Mouse (Mus musculus): ENCODE measurements at regions not wholly inside any gene's neighbourhood (a gene's known extent, or its start where the extent isn't known, plus 50 kb on each side); places are given as distances from the start of the nearest gene placed in this dataset.

DNA sequence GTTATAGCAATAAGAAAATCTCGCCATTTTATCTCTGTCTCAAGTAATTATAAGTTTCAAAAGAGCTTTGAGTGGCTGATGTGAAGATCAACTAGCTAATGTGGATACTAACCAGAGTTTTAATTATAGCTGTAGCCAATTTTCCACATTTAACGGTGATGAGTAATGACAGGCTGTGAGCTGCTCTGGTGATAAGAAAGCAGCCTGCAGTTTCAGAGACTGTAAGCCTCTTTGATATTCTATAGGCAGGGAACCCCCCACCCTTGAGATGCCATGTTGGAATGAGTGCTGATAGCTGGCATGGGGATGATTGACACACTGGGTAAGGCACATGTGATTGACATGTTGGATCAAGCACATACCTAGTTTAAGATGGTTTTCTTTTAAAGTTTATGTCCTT lies 245.6 kb upstream of the Ubash3b start:
- Histone ChIP-seq H3K36me3 (ENCODE audit: control insufficient read depth, insufficient read depth, low read length) (no peaks in the 10 kb centered on the region), H3K4me3 (ENCODE audit: low read length) (no peak overlapping the region), H3K27ac (ENCODE audit: low read length) (no peak overlapping the region), H3K27me3 (ENCODE audit: control insufficient read depth, insufficient read depth, low read depth, low read length) (no peaks in the 10 kb centered on the region), H3K9me3 (ENCODE audit: control insufficient read depth, low read length) (no peaks in the 10 kb centered on the region), H3K9ac (ENCODE audit: low read length) (no peak overlapping the region), H3K4me2 (ENCODE audit: low read depth, low read length) (no peak overlapping the region), H3K4me1 (replicated peaks; ENCODE audit: control insufficient read depth, insufficient read depth, low read length) (no peaks in the 10 kb centered on the region)
- 56% methylated on average over 2 of the region's 2 CpGs for WGBS
- ATAC-seq (ENCODE audit: low read depth): no peak

DNA sequence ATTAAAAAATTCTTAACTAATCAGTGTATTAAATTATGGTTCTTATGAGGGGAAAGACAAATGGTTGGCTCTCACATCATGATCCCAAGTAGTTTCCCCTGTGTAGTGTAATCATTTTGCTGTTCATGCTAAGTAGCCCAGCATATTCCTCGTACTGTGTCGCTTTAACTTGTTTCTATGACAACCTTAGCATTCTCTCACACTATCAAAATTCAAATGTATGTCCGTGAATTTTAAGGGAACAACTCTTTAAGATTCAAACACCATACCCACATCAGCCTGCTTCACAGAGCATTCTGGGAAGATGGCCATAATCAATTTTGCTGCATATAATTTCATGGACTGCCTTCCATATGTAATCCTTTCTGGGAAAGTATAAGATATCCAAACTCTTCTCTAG lies 241.4 kb upstream of the Ubash3b start:
- H3K9ac ChIP-seq (ENCODE audit: low read length): no peak overlapping the region
- H3K27ac ChIP-seq (ENCODE audit: low read length): no peak overlapping the region
- ATAC-seq (ENCODE audit: low read depth): no peak
- no peak overlapping the region for H3K4me2 ChIP-seq (ENCODE audit: low read depth, low read length)
- H3K36me3 ChIP-seq (ENCODE audit: control insufficient read depth, insufficient read depth, low read length): no peaks in the 10 kb centered on the region
- no peaks in the 10 kb centered on the region for H3K27me3 ChIP-seq (ENCODE audit: control insufficient read depth, insufficient read depth, low read depth, low read length)
- H3K4me1 ChIP-seq (replicated peaks; ENCODE audit: control insufficient read depth, insufficient read depth, low read length): no peaks in the 10 kb centered on the region
- WGBS: 86% methylated on average over 3 of the region's 3 CpGs
- H3K9me3 ChIP-seq (ENCODE audit: control insufficient read depth, low read length): no peaks in the 10 kb centered on the region
- H3K4me3 ChIP-seq (ENCODE audit: low read length): no peak overlapping the region

DNA sequence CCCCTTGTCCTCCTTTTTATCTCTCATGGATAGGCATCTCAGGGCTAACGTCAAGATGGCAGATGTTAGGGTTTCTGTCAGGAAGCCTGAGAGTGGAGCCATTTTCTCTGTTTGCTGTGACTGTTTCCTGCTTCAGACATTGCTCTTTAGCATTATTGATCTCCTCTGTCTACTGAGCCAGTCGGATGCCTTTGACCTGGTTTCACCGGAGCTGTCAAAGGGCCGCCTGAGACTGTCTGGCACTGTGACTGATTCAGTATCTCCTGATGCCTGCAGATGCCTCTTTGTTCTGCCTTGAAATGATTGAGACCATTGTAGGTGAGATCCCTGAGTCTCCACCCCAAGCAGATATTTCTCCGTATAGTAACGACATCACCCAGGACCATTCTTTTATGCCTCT lies 239.5 kb upstream of the Ubash3b start:
- Histone ChIP-seq H3K27me3 (ENCODE audit: control insufficient read depth, insufficient read depth, low read depth, low read length) (no peaks in the 10 kb centered on the region), H3K4me1 (replicated peaks; ENCODE audit: control insufficient read depth, insufficient read depth, low read length) (no peaks in the 10 kb centered on the region), H3K9me3 (ENCODE audit: control insufficient read depth, low read length) (no peaks in the 10 kb centered on the region), H3K27ac (ENCODE audit: low read length) (no peak overlapping the region), H3K4me3 (ENCODE audit: low read length) (no peak overlapping the region), H3K36me3 (ENCODE audit: control insufficient read depth, insufficient read depth, low read length) (no peaks in the 10 kb centered on the region), H3K4me2 (ENCODE audit: low read depth, low read length) (no peak overlapping the region), H3K9ac (ENCODE audit: low read length) (no peak overlapping the region)
- ATAC-seq (ENCODE audit: low read depth): no peak
- WGBS: 75% methylated on average over 6 of the region's 6 CpGs

GRCm38 (mm10) chr9:41395471-41395870 lies 234.0 kb upstream of the Ubash3b start:
- no peaks in the 10 kb centered on the region for H3K36me3 ChIP-seq (ENCODE audit: control insufficient read depth, insufficient read depth, low read length)
- no peak for ATAC-seq (ENCODE audit: low read depth)
- no peaks in the 10 kb centered on the region for H3K4me1 ChIP-seq (replicated peaks; ENCODE audit: control insufficient read depth, insufficient read depth, low read length)
- no peaks in the 10 kb centered on the region for H3K9me3 ChIP-seq (ENCODE audit: control insufficient read depth, low read length)
- H3K27me3 ChIP-seq (ENCODE audit: control insufficient read depth, insufficient read depth, low read depth, low read length): no peaks in the 10 kb centered on the region
- no peak overlapping the region for H3K4me2 ChIP-seq (ENCODE audit: low read depth, low read length)
- no peak overlapping the region for H3K9ac ChIP-seq (ENCODE audit: low read length)
- 32% methylated on average over 4 of the region's 4 CpGs for WGBS
- no peak overlapping the region for H3K4me3 ChIP-seq (ENCODE audit: low read length)
- no peak overlapping the region for H3K27ac ChIP-seq (ENCODE audit: low read length)

DNA sequence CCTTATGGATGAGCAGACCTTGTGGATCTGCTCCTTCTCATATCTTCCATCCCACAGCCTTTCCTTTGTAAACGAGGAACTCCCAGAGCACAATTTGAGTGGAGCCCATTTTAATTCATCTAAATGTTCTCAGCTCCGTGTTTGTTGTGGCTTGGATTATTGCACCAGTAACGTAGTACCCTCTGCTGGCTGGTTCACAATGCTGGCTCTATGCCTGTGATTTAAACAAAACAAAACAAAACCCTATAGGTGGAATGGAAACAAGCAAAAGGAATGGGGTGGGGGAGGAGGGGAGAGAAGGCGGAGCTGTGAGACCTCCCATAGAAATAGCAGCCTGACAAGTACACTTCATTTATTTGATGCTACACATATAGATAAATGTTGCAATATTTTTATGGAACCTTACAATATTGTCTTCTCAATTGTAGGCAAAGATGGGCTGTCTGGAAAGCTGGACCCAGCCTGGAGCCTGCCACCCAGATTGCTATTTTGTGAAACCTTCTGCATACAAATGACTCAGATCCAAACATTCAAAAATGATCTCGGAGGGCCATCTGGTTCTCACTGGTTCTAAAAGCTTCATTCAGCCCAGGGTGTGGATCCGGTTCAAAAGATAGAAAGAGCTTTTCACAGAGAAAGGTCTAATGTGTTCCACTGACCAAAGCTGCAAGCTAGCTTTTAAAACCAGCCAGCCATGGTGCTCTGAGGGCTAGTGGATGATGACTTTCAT lies 230.3 kb upstream of the Ubash3b start:
- no peak overlapping the region for H3K27ac ChIP-seq (ENCODE audit: low read length)
- H3K9ac ChIP-seq (ENCODE audit: low read length): no peak overlapping the region
- no peaks in the 10 kb centered on the region for H3K4me1 ChIP-seq (replicated peaks; ENCODE audit: control insufficient read depth, insufficient read depth, low read length)
- no peak overlapping the region for H3K4me3 ChIP-seq (ENCODE audit: low read length)
- no peaks in the 10 kb centered on the region for H3K9me3 ChIP-seq (ENCODE audit: control insufficient read depth, low read length)
- WGBS: 46% methylated on average over 6 of the region's 6 CpGs
- no peaks in the 10 kb centered on the region for H3K27me3 ChIP-seq (ENCODE audit: control insufficient read depth, insufficient read depth, low read depth, low read length)
- H3K36me3 ChIP-seq (ENCODE audit: control insufficient read depth, insufficient read depth, low read length): no peaks in the 10 kb centered on the region
- no peak overlapping the region for H3K4me2 ChIP-seq (ENCODE audit: low read depth, low read length)
- ATAC-seq (ENCODE audit: low read depth): no peak

DNA sequence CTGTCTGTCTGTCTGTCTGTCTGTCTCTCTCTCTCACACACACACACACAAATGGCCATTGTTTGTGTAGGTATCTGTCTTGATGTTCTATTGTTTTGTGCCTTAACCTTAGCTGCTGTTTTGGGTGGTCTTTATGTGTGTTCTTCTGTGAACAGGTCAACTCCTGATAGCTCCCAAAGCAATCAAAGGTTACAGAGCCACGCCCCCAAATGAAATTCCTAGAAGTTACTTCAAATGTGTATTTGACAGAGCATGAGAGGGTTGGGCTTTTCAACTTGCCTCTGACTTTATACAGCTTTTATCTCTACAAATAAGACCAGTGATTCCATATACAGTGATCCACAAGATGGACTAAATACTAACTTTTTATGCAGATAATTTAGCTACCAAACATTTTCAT lies 217.8 kb upstream of the Ubash3b start:
- Histone ChIP-seq H3K4me2 (ENCODE audit: low read depth, low read length) (no peak overlapping the region), H3K36me3 (ENCODE audit: control insufficient read depth, insufficient read depth, low read length) (no peaks in the 10 kb centered on the region), H3K9me3 (ENCODE audit: control insufficient read depth, low read length) (no peaks in the 10 kb centered on the region), H3K4me3 (ENCODE audit: low read length) (no peak overlapping the region), H3K4me1 (replicated peaks; ENCODE audit: control insufficient read depth, insufficient read depth, low read length) (peaks cover 6% of the 10 kb centered on the region; the same call in 1 of the 2 replicates), H3K27ac (ENCODE audit: low read length) (no peak overlapping the region), H3K9ac (ENCODE audit: low read length) (no peak overlapping the region), H3K27me3 (ENCODE audit: control insufficient read depth, insufficient read depth, low read depth, low read length) (no peaks in the 10 kb centered on the region)
- WGBS: 82% methylated on average over 1 of the region's 1 CpGs
- no peak for ATAC-seq (ENCODE audit: low read depth)

- 0 out of 2 replicates have a peak, but pooled peaks have one; percentile 31 for ATAC-seq (ENCODE audit: low read depth)
- WGBS: 78% methylated on average over 10 of the region's 10 CpGs
- H3K4me2 ChIP-seq (ENCODE audit: low read depth, low read length): no peak overlapping the region
- no peaks in the 10 kb centered on the region for H3K9me3 ChIP-seq (ENCODE audit: control insufficient read depth, low read length)
- H3K36me3 ChIP-seq (ENCODE audit: control insufficient read depth, insufficient read depth, low read length): no peaks in the 10 kb centered on the region
- no peaks in the 10 kb centered on the region for H3K27me3 ChIP-seq (ENCODE audit: control insufficient read depth, insufficient read depth, low read depth, low read length)
- no peak overlapping the region for H3K9ac ChIP-seq (ENCODE audit: low read length)
- H3K27ac ChIP-seq (ENCODE audit: low read length): no peak overlapping the region
- peaks cover 6% of the 10 kb centered on the region; the same call in 1 of the 2 replicates for H3K4me1 ChIP-seq (replicated peaks; ENCODE audit: control insufficient read depth, insufficient read depth, low read length)
- no peak overlapping the region for H3K4me3 ChIP-seq (ENCODE audit: low read length)
Measured at GRCm38 (mm10) chr9:41378627-41379231, 217.2 kb upstream of the Ubash3b start.

DNA sequence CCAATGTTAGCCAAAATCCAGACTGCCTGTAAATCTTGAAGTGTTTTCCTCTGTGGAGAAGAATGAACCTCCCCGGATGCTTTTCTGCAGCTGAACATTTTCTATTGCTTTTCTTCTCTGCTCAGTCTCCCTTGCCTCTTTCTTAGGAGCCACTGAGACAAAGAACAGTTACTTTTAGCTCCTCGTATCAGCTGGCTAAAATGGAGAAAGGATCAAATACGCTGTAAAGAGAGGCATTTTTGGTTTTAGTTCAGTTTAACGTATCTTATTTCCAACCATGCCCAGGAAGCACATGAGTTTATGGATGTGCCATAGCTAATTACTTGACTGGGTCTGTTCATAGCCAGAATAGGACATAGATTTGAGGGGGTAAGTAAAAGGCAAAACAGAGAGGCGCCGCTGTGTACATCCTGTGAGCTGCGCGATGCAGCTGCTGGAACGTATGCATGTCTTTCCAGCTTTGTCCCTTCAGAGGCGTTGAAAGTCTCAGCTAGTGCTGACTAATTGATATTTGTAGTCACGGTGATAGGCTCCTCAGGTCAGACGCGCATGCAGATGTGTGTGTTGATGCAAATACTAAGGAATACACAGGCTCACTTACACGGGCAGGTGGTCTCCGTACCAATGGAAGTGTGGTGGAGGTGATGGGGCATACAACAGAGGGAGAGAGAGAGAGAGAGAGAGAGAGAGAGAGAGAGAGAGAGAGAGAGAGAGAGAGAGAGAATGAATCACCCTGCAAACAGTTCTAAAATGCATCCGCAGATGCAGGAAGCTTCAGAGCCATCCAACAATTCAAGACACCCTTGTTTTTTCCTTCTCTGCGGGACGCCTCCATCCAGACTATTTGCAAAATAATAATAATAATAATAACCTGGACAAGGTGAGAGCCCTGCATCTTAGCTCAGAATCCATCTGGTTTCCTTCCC lies 216.5 kb upstream of the Ubash3b start:
- H3K27me3 ChIP-seq (ENCODE audit: control insufficient read depth, insufficient read depth, low read depth, low read length): no peaks in the 10 kb centered on the region
- ATAC-seq (ENCODE audit: low read depth): no peak
- H3K4me2 ChIP-seq (ENCODE audit: low read depth, low read length): no peak overlapping the region
- H3K9me3 ChIP-seq (ENCODE audit: control insufficient read depth, low read length): no peaks in the 10 kb centered on the region
- WGBS: 73% methylated on average over 18 of the region's 18 CpGs
- H3K4me1 ChIP-seq (replicated peaks; ENCODE audit: control insufficient read depth, insufficient read depth, low read length): peaks cover 6% of the 10 kb centered on the region; the same call in 1 of the 2 replicates
- H3K4me3 ChIP-seq (ENCODE audit: low read length): no peak overlapping the region
- no peak overlapping the region for H3K27ac ChIP-seq (ENCODE audit: low read length)
- no peak overlapping the region for H3K9ac ChIP-seq (ENCODE audit: low read length)
- H3K36me3 ChIP-seq (ENCODE audit: control insufficient read depth, insufficient read depth, low read length): no peaks in the 10 kb centered on the region
